Mouse (Mus musculus): ENCODE measurements at regions not wholly inside any gene's neighbourhood (a gene's known extent, or its start where the extent isn't known, plus 50 kb on each side); places are given as distances from the start of the nearest gene placed in this dataset.

DNA sequence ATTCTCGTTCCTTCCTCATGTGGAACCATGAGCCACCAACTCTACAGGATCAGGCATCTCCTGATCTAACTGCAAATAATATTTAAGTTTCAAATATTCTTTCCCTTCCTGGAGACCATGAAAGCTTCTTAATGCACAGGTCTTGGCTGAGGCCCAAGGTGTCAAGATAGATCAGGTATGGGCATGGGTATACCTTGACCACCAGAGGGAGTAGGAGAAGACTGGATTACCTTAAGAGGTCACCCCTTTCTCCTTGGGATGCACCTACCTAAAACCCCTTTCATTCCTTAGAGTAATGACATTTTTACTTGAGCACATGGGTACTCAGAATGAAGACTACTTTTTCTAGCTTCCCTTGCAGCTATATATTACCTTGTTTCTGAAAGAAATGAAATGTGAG is 289.9 kb upstream of the Eci2 start:
- H3K4me3 ChIP-seq (ENCODE audit: low read depth, low read length): no peak overlapping the region
- no peaks in the 10 kb centered on the region for H3K9me3 ChIP-seq (ENCODE audit: control insufficient read depth, low read length)
- no peaks in the 10 kb centered on the region for H3K4me1 ChIP-seq (ENCODE audit: control insufficient read depth, insufficient read depth, low read length)
- no peak overlapping the region for H3K4me2 ChIP-seq (ENCODE audit: low read depth, severe bottlenecking)
- no peak overlapping the region for H3K27ac ChIP-seq (replicated peaks; ENCODE audit: low read depth, low read length)
- ATAC-seq (ENCODE audit: insufficient number of reproducible peaks, low FRiP score, low TSS enrichment, low read depth) (no peak), DNase-seq (ENCODE audit: low spot score) (no peak)
- no peaks in the 10 kb centered on the region for H3K36me3 ChIP-seq (ENCODE audit: control insufficient read depth, insufficient read depth, low read length)
- H3K9ac ChIP-seq (ENCODE audit: low read length): no peak overlapping the region
- 89% methylated on average over 1 of the region's 1 CpGs for WGBS
- H3K27me3 ChIP-seq (ENCODE audit: control insufficient read depth, insufficient read depth, low read length): no peaks in the 10 kb centered on the region

DNA sequence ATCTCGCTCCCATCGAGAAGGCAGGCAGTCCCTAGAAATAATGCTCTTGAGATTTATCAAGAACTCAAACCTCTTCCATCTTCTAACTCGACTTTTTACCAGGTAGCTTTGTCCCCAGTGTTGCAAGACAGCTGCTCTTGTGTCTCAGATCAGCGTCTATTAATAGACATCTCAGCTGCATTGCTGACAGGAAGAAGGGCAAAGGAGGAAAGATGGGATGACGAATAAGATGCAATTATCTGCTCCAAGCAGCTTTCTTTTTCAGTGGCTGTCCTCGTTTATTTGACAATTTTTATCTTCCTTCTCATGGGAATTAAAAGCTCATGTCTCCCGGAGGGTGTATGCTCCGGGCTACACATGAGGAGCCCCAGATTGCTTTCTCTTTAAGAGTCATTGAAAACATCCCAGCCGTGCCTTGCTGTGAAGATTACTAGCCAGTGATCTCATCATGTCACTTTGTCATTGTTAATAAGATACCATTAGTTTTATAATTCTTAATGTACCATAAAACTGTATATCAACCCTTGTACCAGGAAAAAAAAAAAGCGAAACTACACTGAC is 299.9 kb upstream of the Eci2 start:
- no peaks in the 10 kb centered on the region for H3K36me3 ChIP-seq (ENCODE audit: control insufficient read depth, insufficient read depth, low read length)
- 74% methylated on average over 10 of the region's 10 CpGs for WGBS
- no peaks in the 10 kb centered on the region for H3K9me3 ChIP-seq (ENCODE audit: control insufficient read depth, low read length)
- no peak overlapping the region for H3K9ac ChIP-seq (ENCODE audit: low read length)
- DNase-seq (ENCODE audit: low spot score) (no peak), ATAC-seq (ENCODE audit: insufficient number of reproducible peaks, low FRiP score, low TSS enrichment, low read depth) (no peak)
- H3K4me3 ChIP-seq (ENCODE audit: low read depth, low read length): no peak overlapping the region
- H3K4me1 ChIP-seq (ENCODE audit: control insufficient read depth, insufficient read depth, low read length): no peaks in the 10 kb centered on the region
- H3K4me2 ChIP-seq (ENCODE audit: low read depth, severe bottlenecking): no peak overlapping the region
- H3K27me3 ChIP-seq (ENCODE audit: control insufficient read depth, insufficient read depth, low read length): no peaks in the 10 kb centered on the region
- H3K27ac ChIP-seq (replicated peaks; ENCODE audit: low read depth, low read length): no peak overlapping the region

GRCm38 (mm10) chr13:35328320-35328719 is 301.4 kb upstream of the Eci2 start:
- no peaks in the 10 kb centered on the region for H3K9me3 ChIP-seq (ENCODE audit: control insufficient read depth, low read length)
- DNase-seq (ENCODE audit: low spot score) (no peak), ATAC-seq (ENCODE audit: insufficient number of reproducible peaks, low FRiP score, low TSS enrichment, low read depth) (no peak)
- no peak overlapping the region for H3K4me3 ChIP-seq (ENCODE audit: low read depth, low read length)
- H3K36me3 ChIP-seq (ENCODE audit: control insufficient read depth, insufficient read depth, low read length): no peaks in the 10 kb centered on the region
- no peaks in the 10 kb centered on the region for H3K27me3 ChIP-seq (ENCODE audit: control insufficient read depth, insufficient read depth, low read length)
- H3K9ac ChIP-seq (ENCODE audit: low read length): no peak overlapping the region
- H3K4me2 ChIP-seq (ENCODE audit: low read depth, severe bottlenecking): no peak overlapping the region
- H3K4me1 ChIP-seq (ENCODE audit: control insufficient read depth, insufficient read depth, low read length): no peaks in the 10 kb centered on the region
- 79% methylated on average over 2 of the region's 2 CpGs for WGBS
- no peak overlapping the region for H3K27ac ChIP-seq (replicated peaks; ENCODE audit: low read depth, low read length)

DNA sequence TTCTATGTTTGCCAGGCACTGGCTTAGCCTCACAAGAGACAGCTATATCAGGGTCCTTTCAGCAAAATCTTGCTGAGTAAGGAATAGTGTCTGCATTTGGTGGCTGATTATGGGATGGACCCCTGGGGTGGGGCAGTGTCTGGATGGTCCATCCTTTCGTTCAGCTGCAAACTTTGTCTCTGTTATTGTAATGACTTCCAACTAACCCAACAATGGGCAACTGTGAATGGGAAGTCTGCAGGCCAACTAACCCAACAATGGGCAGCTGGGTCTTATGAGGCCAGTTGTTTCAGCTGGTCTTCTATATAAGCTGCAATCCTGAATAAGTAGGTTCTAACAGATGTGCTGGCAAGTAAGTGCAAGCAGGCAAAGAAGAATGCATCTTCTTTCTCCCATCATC is 304.0 kb upstream of the Eci2 start:
- DNase-seq (ENCODE audit: low spot score) (no peak), ATAC-seq (ENCODE audit: insufficient number of reproducible peaks, low FRiP score, low TSS enrichment, low read depth) (no peak)
- Histone ChIP-seq H3K9ac (ENCODE audit: low read length) (no peak overlapping the region), H3K27ac (replicated peaks; ENCODE audit: low read depth, low read length) (no peak overlapping the region), H3K4me2 (ENCODE audit: low read depth, severe bottlenecking) (no peak overlapping the region), H3K36me3 (ENCODE audit: control insufficient read depth, insufficient read depth, low read length) (no peaks in the 10 kb centered on the region), H3K27me3 (ENCODE audit: control insufficient read depth, insufficient read depth, low read length) (no peaks in the 10 kb centered on the region), H3K4me1 (ENCODE audit: control insufficient read depth, insufficient read depth, low read length) (no peaks in the 10 kb centered on the region), H3K9me3 (ENCODE audit: control insufficient read depth, low read length) (no peaks in the 10 kb centered on the region), H3K4me3 (ENCODE audit: low read depth, low read length) (no peak overlapping the region)
- WGBS: 88% methylated on average over 1 of the region's 1 CpGs

DNA sequence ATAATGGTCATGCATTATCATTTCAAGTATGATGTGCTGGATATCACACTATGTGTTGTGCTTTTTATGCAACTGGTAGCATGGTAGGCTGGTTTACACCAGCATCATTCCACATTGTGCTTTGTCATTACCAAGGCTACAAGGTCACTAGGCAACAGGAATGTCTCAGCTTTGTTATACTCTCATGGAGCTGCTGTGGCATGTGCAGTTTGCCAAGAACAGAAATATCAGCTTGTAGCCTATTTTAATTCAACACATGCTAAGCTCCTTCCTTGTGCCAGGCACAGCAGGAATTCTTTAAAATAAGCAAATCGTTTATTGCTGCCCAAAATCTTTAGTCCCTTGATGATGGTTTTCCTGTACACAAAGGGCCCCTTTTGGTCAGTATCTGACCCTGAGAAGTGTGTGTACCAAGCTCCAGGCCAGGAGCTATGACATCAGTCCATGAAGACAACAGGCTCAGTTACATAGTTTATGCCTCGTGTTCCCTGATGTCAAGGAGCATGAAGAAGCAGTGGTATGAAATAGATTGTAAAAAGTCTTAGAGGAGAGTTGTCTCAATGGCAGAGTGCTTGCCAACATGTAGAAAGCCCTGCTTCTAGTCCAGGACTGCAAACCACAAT is 314.0 kb upstream of the Cdyl start:
- no peak for DNase-seq (ENCODE audit: low spot score)
- no peak overlapping the region for H3K9ac ChIP-seq (ENCODE audit: low read length)
- H3K27ac ChIP-seq (replicated peaks; ENCODE audit: low read depth, low read length): no peak overlapping the region
- H3K4me2 ChIP-seq (ENCODE audit: low read depth, severe bottlenecking): no peak overlapping the region
- 89% methylated on average over 2 of the region's 2 CpGs for WGBS
- H3K36me3 ChIP-seq (ENCODE audit: control insufficient read depth, insufficient read depth, low read length): no peaks in the 10 kb centered on the region
- H3K4me3 ChIP-seq (ENCODE audit: low read depth, low read length): no peak overlapping the region
- no peaks in the 10 kb centered on the region for H3K9me3 ChIP-seq (ENCODE audit: control insufficient read depth, low read length)
- H3K4me1 ChIP-seq (ENCODE audit: control insufficient read depth, insufficient read depth, low read length): no peaks in the 10 kb centered on the region
- no peak for ATAC-seq (ENCODE audit: insufficient number of reproducible peaks, low FRiP score, low TSS enrichment, low read depth)
- no peaks in the 10 kb centered on the region for H3K27me3 ChIP-seq (ENCODE audit: control insufficient read depth, insufficient read depth, low read length)

GRCm38 (mm10) chr13:35348283-35348682 is 311.4 kb upstream of the Cdyl start:
- no peaks in the 10 kb centered on the region for H3K27me3 ChIP-seq (ENCODE audit: control insufficient read depth, insufficient read depth, low read length)
- no peak overlapping the region for H3K9ac ChIP-seq (ENCODE audit: low read length)
- ATAC-seq (ENCODE audit: insufficient number of reproducible peaks, low FRiP score, low TSS enrichment, low read depth) (no peak), DNase-seq (ENCODE audit: low spot score) (no peak)
- H3K4me2 ChIP-seq (ENCODE audit: low read depth, severe bottlenecking): no peak overlapping the region
- no peaks in the 10 kb centered on the region for H3K4me1 ChIP-seq (ENCODE audit: control insufficient read depth, insufficient read depth, low read length)
- H3K9me3 ChIP-seq (ENCODE audit: control insufficient read depth, low read length): no peaks in the 10 kb centered on the region
- no peak overlapping the region for H3K27ac ChIP-seq (replicated peaks; ENCODE audit: low read depth, low read length)
- no peak overlapping the region for H3K4me3 ChIP-seq (ENCODE audit: low read depth, low read length)
- WGBS: 84% methylated on average over 3 of the region's 3 CpGs
- no peaks in the 10 kb centered on the region for H3K36me3 ChIP-seq (ENCODE audit: control insufficient read depth, insufficient read depth, low read length)

- H3K9me3 ChIP-seq (ENCODE audit: control insufficient read depth, low read length): no peaks in the 10 kb centered on the region
- ATAC-seq (ENCODE audit: insufficient number of reproducible peaks, low FRiP score, low TSS enrichment, low read depth) (no peak), DNase-seq (ENCODE audit: low spot score) (no peak)
- no peak overlapping the region for H3K4me2 ChIP-seq (ENCODE audit: low read depth, severe bottlenecking)
- no peak overlapping the region for H3K9ac ChIP-seq (ENCODE audit: low read length)
- H3K27ac ChIP-seq (replicated peaks; ENCODE audit: low read depth, low read length): no peak overlapping the region
- no peaks in the 10 kb centered on the region for H3K36me3 ChIP-seq (ENCODE audit: control insufficient read depth, insufficient read depth, low read length)
- H3K4me3 ChIP-seq (ENCODE audit: low read depth, low read length): no peak overlapping the region
- H3K27me3 ChIP-seq (ENCODE audit: control insufficient read depth, insufficient read depth, low read length): no peaks in the 10 kb centered on the region
- H3K4me1 ChIP-seq (ENCODE audit: control insufficient read depth, insufficient read depth, low read length): no peaks in the 10 kb centered on the region
- 89% methylated on average over 3 of the region's 3 CpGs for WGBS
Observed at GRCm38 (mm10) chr13:35359345-35359744, 300.3 kb upstream of the Cdyl start.

GRCm38 (mm10) chr13:35377487-35377886 is 282.1 kb upstream of the Cdyl start:
- Histone ChIP-seq H3K36me3 (ENCODE audit: control insufficient read depth, insufficient read depth, low read length) (no peaks in the 10 kb centered on the region), H3K4me2 (ENCODE audit: low read depth, severe bottlenecking) (no peak overlapping the region), H3K27ac (replicated peaks; ENCODE audit: low read depth, low read length) (no peak overlapping the region), H3K27me3 (ENCODE audit: control insufficient read depth, insufficient read depth, low read length) (no peaks in the 10 kb centered on the region), H3K9me3 (ENCODE audit: control insufficient read depth, low read length) (no peaks in the 10 kb centered on the region), H3K9ac (ENCODE audit: low read length) (no peak overlapping the region), H3K4me1 (ENCODE audit: control insufficient read depth, insufficient read depth, low read length) (no peaks in the 10 kb centered on the region), H3K4me3 (ENCODE audit: low read depth, low read length) (no peak overlapping the region)
- 97% methylated on average over 2 of the region's 2 CpGs for WGBS
- no peak for DNase-seq (ENCODE audit: low spot score)
- ATAC-seq (ENCODE audit: insufficient number of reproducible peaks, low FRiP score, low TSS enrichment, low read depth): no peak

GRCm38 (mm10) chr13:35379500-35379899 is 280.1 kb upstream of the Cdyl start:
- Histone ChIP-seq H3K4me1 (ENCODE audit: control insufficient read depth, insufficient read depth, low read length) (no peaks in the 10 kb centered on the region), H3K27me3 (ENCODE audit: control insufficient read depth, insufficient read depth, low read length) (no peaks in the 10 kb centered on the region), H3K36me3 (ENCODE audit: control insufficient read depth, insufficient read depth, low read length) (no peaks in the 10 kb centered on the region), H3K27ac (replicated peaks; ENCODE audit: low read depth, low read length) (no peak overlapping the region), H3K9ac (ENCODE audit: low read length) (no peak overlapping the region), H3K4me3 (ENCODE audit: low read depth, low read length) (no peak overlapping the region), H3K9me3 (ENCODE audit: control insufficient read depth, low read length) (no peaks in the 10 kb centered on the region), H3K4me2 (ENCODE audit: low read depth, severe bottlenecking) (no peak overlapping the region)
- WGBS: 87% methylated on average over 2 of the region's 2 CpGs
- no peak for DNase-seq (ENCODE audit: low spot score)
- no peak for ATAC-seq (ENCODE audit: insufficient number of reproducible peaks, low FRiP score, low TSS enrichment, low read depth)

All from limb, embryonic 11.5 days (tissue).